Mouse (Mus musculus): ENCODE measurements around the gene Zfp867.

Zfp867 gene

DNA sequence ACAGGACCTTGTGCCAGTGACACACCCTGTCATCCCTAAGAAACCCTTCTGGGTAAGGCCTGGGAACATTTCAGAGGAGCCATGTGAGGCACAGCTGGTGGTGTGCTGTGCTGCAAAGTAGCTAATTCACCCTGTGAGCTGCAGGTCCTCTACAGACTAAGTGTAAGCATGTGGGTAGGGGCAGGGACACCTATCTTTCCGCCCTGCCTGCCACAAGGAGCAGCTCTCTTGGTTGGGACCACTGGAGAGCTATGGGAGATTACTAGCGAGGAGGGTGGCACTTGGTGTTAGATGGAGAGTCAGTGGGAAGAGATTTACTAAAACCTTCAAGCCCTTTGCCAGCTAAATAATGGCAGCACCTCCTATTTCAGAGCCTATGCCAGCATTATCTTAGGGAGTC is 15.4 kb downstream of the Zfp867 start:
- no peak for DNase-seq

DNA sequence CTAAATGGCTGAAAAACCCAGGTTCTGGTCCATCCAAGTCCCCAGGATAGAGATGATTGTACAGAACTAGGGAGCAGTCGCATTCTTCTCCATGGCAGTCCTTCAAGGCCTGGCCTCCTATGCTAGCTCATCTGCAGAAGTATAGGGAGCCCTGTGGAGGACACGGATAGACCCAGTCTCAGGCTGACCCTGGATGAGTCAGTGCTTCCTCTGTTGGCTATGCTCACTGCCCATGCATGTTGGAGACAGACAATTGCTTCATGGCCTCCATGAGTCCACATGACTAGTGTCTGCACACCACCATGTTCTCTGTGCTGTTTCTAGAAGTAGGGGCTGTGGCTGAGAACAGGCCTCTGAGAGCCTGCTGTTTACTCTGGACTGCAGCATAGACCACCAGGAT is 15.9 kb downstream of the Zfp867 start:
- DNase-seq, result no peak

DNA sequence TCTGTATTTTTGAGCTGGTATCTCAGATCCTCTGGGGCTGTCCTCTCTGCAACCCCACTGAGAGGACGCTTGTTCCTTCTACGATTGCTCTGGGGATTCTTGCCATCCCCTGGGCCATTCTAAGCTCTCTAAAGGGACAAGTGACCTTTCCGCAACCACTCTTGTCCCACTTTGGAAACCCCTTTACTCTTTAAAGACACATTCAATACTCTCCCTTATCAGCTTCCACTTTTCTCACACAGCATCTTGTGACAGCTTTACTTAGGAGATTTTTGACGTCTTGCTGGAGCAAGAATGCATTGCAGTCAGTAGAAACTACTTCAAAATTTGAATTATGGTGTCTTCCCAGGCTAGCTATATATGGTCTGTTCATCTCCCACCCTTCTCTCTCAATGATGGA is 21.2 kb downstream of the Zfp867 start, which contains the start of gene Snap47:
TSS of gene Snap47 (minus strand) at position 101 of the 400 bp plus-strand sequence.
- DNase-seq, result no peak

DNA sequence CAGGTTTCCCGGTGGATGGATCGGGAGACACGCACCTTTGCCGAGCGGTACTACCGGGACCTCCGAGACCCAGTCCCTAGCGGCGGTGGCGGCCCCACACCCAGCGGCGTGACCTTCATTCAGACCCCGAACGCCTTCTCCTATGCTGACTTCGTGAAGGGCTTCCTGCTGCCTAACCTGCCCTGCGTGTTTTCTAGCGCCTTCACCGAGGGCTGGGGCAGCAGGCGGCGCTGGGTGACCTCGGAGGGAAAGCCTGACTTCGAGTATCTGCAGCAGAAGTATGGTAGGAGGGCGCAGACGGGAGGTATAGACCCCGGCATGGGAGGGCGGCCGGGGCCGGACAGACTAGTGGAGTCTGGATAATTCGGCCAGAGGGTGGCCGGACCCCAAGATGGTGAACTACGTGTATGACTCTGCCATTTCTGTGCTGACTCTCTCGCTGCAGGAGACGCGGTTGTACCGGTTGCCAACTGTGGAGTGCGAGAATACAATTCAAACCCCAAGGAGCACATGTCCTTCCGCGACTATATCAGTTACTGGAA is 22.0 kb downstream of the Zfp867 start:
- DNase-seq, result no peak

DNA sequence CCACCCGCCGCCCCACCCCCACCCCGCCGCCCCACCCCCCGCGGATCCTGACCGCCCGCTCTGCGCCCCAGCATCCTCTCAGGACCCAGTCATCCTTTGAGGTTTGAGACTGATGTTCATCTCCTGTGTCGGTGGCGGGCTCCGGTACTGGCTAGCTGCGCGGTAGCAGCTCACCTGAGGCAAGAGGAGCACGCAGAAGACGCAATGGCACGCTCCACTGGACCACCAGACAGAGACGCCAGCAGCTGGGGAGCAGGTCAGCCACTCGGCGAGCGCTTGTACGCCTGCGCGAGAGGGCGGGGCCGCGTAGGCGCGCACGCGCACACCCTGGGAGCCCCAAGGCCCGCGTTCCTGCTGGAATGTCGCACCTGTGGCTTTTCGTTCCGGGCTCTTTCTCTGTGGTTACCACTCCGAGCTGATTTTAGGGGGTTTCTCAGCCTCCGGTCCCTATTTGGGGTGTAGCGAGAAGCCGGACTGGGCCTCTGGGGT is 22.5 kb downstream of the Zfp867 start, which contains the start of gene Jmjd4:
TSS of gene Jmjd4 (plus strand) at position 305 of the 489 bp plus-strand sequence.
- DNase-seq, result peak; percentile 92

DNA sequence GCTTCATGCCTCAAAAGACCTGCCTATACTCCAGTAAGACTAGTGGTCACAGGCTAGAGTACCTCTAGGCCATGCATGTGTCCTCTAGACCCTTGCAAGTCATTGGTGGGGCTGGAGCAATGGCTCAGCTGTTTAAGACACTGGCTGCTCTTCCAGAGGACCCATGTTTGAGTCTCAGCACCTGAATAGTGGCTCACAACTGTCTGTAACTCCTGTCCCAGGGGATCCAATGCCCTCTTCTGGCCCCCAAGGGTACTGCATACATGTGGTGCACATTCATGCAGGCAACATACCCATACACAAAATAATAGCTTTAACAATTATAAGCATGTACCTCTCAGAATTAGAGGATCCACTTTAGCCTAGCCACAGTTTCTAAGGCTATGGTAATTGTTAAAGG is 29.2 kb downstream of the Zfp867 start:
- no peak for DNase-seq

DNA sequence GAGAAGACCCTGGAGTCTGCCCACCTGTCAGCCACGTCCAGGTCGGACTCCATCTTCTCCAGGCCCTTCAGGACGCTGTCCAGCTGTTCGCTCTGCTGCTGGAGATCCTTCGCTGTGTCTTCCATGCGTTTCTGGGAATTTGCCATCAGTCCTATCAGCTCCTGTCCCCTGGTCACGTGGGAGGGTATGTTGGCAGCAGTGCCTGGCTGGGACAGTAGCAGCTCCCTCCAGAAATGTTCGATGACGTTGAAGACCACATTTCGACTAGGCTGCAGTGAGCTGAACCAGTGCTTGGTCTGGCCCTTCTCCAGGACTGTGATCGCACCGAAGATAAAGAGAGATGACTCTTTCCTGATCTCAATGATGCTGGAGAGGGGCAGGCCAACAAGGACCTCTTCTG is 34.3 kb downstream of the Zfp867 start:
- no peak for DNase-seq

DNA sequence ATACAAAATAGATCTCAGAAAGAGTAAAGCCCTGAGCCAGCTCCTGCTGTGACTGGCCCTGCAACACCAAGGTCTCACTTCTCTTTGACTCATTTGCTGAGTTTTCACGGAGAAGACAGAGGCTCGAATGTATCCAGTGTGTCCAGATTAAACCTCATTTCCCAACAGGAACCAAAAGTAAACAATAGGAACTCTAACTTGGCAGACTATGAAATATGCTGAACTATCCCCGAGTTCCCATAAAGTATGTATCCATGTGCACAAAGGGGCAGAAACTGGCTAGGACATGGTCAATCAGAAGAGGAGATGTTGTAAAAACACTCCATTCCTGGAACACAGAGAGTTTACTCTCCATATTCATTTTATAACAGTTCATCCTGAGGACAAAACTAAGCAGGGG is 40.0 kb downstream of the Zfp867 start:
- no peak for DNase-seq

DNA sequence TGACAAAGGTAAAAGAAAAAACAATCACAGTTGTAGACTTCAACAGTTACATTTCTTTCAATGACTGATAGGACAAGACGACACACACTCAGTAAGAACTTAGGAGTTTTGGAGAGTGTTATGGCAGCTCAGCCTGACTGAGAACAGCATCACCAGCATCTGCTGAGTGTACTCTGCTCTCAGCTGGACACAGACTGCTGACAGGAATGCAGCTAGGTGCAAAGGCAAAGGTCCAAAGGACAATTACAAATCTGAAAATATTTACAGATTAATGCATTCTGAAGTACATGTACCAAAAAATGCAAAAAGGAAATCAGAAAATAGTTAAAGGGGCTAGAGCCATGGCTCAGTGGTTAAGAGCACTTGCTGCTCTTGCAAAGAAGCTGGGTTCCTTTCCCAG is 42.3 kb downstream of the Zfp867 start:
- DNase-seq, result no peak

DNA sequence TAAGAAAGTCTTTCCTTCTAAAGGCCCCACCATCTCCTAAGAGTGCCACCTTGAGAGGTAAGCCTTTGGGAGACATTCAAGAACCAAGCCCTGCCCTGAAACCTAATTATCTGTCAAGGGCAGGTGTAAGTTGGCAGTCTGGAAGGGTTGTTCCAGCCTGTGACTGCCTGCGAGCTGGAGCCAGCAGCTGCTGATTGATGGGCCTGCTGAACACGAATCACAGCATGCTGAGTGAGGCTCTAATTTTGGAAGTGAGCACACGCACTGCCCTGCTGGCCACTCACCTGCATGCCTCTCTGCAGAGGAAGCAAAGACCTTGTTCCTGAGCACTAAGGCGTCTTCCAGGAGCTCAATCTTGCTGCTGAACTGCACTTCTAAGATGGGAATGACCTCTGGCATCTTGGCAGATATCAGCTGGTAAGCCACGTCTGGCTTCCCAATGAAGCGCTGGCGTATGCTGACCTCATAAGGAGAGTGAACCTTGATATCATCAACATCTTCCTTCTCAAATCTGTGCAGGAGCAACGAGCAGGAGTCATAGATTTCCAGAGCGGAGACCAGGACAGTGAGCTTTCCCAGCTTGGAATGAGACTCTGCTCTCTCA is 44.1 kb downstream of the Zfp867 start:
- no peak for DNase-seq

DNA sequence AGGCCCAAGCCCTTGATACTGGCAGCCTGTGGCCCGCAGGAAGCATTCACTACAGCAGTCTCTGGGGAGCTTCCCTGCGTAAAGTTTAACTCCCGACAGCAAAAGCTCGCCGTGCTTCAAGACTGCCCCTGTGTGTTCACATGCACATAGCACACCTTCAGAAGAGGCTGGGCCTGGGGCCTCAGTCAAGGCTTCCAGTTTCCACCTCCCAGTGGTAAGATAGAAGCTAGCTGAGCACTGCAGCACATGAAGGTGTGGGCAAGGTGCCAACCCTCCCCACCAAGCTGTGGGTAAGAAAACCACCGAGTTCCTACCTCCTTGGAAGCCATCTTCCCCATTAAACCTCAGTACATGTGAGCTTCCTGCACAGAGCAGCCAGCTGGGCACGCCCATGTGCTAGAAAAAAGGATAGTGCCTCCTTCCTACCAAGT is 46.6 kb downstream of the Zfp867 start:
- peak; percentile 34 for DNase-seq

DNA sequence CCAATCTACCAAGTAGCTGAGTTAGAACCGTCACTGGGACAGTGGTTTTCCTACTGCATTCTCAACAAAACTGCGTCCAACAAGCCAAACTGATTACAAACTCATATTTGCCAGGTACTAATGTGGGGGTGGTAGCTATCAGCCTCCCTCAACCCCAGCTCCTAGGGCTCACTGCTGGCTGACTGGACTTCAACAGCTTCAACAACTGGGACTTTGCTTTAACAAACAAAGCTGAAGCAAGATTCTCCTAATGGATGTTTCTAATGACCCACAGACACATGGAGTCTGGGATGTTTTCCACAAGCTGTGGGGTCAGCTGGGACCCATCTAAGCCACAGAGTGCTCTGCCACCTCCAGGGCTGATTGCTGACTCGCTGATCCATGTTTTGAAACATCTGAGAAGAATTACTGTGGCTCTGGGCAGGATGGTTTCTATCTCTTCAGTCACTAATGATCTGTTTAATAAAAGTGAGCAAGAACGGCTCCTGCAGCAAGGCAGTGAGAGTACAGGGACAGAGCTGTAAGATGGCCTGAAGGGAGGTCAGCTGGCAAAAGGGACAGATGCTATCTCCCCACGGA is 49.2 kb downstream of the Zfp867 start:
- no peak for DNase-seq

DNA sequence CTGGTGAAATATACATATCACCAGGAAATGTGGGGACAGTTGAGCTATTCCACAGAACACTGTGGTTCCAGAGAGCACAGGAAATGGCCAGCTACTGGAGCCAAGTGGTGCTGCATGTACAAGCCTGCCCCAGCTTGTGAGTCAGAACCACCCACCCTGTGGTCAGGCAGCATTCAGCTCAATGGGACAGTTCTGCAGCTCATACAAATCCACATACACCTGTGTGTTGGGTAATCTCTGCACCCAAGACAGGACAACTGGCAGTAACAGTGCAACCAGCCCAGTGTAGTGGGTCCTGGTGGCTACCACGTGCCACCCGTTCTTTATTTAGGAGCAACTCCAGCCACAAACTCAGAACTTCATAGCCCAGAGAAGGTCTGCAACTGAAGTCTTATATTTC is 50.3 kb downstream of the Zfp867 start:
- DNase-seq, result no peak

DNA sequence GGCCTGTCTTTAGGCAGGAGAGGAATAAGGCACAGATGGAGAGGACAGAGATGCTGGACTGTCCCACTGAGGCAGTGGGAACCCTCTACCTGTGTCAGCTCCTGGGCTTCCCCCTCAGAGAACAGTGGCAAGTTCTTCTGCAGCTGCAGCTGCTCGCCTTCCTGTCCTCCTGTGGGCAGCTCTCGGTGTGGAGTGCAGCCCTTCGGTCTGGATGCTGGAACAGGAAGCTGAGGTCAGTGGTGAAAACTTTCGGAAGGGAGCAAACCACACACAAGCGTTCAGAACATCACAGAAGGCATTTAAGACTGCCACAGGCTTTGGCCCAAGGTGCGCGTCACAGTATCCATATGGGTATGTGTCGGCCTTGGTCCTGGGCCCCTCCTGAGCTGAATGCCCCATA is 50.8 kb downstream of the Zfp867 start:
- DNase-seq, result no peak

DNA sequence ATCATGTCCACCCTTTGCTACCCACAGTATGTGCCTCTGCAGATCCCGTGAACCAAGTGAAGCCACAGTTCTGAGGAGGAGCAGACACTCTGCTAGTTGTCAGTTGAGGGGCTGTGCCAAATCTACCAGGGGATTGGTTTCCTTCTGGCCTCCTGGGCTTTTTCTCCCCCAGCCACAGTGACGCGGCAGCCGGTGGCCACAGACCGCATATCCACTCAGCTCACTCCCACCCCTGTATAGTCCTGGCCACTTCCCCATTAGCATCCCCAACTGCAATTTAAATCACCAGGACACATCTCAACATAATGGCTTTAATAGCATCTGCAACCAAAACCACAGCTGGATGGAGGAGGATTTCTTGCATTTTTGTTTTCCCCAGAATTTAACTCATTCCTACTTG is 53.6 kb downstream of the Zfp867 start:
- no peak for DNase-seq

DNA sequence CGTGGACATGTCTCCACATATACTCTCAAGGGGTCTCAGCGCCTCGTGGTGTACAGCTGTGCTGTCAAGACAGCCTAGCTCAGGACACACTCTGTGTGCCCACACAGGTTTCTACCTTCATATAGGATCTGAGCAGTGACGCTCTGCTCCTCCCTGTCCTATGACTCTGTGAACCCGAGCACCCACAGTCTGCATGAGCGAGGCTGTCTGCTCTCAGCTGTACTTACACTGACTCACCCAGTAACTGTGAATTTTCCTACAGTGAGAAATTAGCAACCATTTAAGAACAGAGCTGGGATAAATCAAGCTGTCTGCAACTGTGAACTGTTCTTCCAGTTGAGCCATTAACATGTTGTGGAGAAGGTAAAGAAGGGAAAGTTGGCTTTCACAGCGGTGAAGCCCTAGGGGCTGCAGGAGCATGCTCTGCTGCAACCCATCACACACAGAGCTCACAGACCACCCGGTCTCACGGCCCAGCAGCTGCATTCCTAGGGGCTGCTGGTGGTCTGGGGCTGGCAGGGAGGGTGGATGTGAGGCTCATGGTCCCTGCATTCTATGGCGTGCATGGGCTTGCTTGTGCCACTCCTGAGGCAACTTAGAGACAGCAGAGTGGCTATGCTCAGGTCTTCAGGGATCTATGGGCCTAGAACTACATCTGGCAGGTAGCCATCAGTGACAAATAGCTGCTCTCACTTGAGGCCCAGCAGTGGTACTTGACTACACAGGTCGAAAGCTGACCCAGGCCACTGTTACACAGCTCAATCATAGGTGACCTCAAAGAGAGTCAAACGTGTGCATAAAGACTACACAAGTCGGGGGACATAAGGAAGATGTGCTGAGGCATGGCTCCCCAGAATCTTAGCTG is 59.0 kb downstream of the Zfp867 start:
- DNase-seq, result no peak

DNA sequence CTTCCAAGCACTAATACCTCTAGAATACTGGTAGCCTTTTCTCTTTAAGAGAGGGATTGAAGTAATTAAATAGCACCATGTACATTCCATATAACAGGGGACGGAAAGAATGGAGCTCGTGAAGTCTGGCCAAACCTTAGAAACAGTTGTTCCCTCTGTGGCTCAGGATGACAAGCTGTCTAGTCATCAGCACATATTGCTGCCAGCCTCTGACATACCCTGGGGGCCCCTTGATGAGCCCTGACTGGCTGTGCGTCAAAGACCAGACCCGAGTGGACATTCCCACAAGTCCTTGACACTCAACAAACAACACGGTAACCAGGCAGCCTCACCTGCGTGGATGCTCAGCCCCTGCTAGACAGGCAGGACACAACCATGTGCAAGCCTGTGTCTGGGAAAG is 60.2 kb downstream of the Zfp867 start:
- DNase-seq, result no peak

Data from right cerebral cortex, postnatal 4 days (tissue).